Mouse (Mus musculus): ENCODE results near the gene Kcnk16. TPM values are rescaled to one million over a fixed set of nuclear protein-coding genes. Genes with fewer than 3 reads are reported as not detected.

Gene Kcnk16
- total and polyA plus RNA-seq, 2 experiments = not detected

GRCm38 (mm10) chr14:20214125-20214524 lies 54.9 kb downstream of the Kcnk16 start:
- H3K36me3 ChIP-seq (ENCODE audit: control insufficient read depth, insufficient read depth, low read length) = no peaks in the 10 kb centered on the region
- 28% methylated on average over 7 of the region's 7 CpGs for WGBS
- TF ChIP-seq CTCF (IDR thresholded peaks at IDR 0.05; ENCODE audit: low read depth, low read length) (no peak), POLR2A (IDR thresholded peaks at IDR 0.05; ENCODE audit: extremely low read depth, insufficient read depth, low read length) (no peak)

GRCm38 (mm10) chr14:20211754-20212601 lies 57.0 kb downstream of the Kcnk16 start:
- 70% methylated on average over 9 of the region's 9 CpGs for WGBS
- Histone ChIP-seq H3K4me3 (ENCODE audit: insufficient read depth, low read depth, low read length) (no peak overlapping the region), H3K9ac (ENCODE audit: low read depth, low read length) (no peak overlapping the region), H3K27ac (replicated peaks; ENCODE audit: insufficient read depth, low read depth, low read length) (no peak overlapping the region), H3K36me3 (ENCODE audit: control insufficient read depth, insufficient read depth, low read length) (no peaks in the 10 kb centered on the region), H3K4me1 (ENCODE audit: control insufficient read depth, insufficient read depth, low read length) (peaks cover 8% of the 10 kb centered on the region), H3K79me2 (ENCODE audit: control insufficient read depth, insufficient read depth, low read length) (no peaks in the 10 kb centered on the region), H3K27me3 (ENCODE audit: control insufficient read depth, insufficient read depth, low read length) (no peaks in the 10 kb centered on the region)
- TF ChIP-seq POLR2A (IDR thresholded peaks at IDR 0.05; ENCODE audit: extremely low read depth, insufficient read depth, low read length) (no peak), CTCF (IDR thresholded peaks at IDR 0.05; ENCODE audit: low read depth, low read length) (no peak)
- no peak for DNase-seq (ENCODE audit: extremely low read depth, low read depth, low spot score)

More at GRCm38 (mm10) chr14:20214125-20214524, 54.9 kb downstream of the Kcnk16 start:
- DNase-seq (ENCODE audit: extremely low read depth, low read depth, low spot score) = peak; percentile 58
- peak overlapping the region; percentile 81 for H3K9ac ChIP-seq (ENCODE audit: low read depth, low read length)
- peak overlapping the region; percentile 41; the same call in 1 of the 2 replicates for H3K27ac ChIP-seq (replicated peaks; ENCODE audit: insufficient read depth, low read depth, low read length)
- H3K4me3 ChIP-seq (ENCODE audit: insufficient read depth, low read depth, low read length) = peak overlapping the region; percentile 46; the same call in 1 of the 2 replicates
- H3K27me3 ChIP-seq (ENCODE audit: control insufficient read depth, insufficient read depth, low read length) = no peaks in the 10 kb centered on the region
- peaks cover 2% of the 10 kb centered on the region; the same call in 1 of the 2 replicates for H3K4me1 ChIP-seq (ENCODE audit: control insufficient read depth, insufficient read depth, low read length)
- H3K79me2 ChIP-seq (ENCODE audit: control insufficient read depth, insufficient read depth, low read length) = no peaks in the 10 kb centered on the region

Other genes with a start within 250 kb of the Kcnk16 start
- 4.1 and 4.6 TPM in 2 replicates for gene Saysd1, start 130.7 kb downstream of the Kcnk16 start, total RNA-seq (2014; rRNA removed)
- gene Saysd1, start 130.7 kb downstream of the Kcnk16 start, polyA plus RNA-seq (2012; rRNA removed) = 10.0 and 10.9 TPM in 2 replicates
- 17.5 and 25.6 TPM in 2 replicates for gene Kcnk5, start 87.4 kb downstream of the Kcnk16 start, total RNA-seq (2014; rRNA removed)
- 10.3 and 13.8 TPM in 2 replicates for gene Kcnk5, start 87.4 kb downstream of the Kcnk16 start, polyA plus RNA-seq (2012; rRNA removed)
- gene Nudt13, start 25.5 kb upstream of the Kcnk16 start, total RNA-seq (2014; rRNA removed) = 10.0 and 10.7 TPM in 2 replicates
- 10.0 and 13.7 TPM in 2 replicates for gene Nudt13, start 25.5 kb upstream of the Kcnk16 start, polyA plus RNA-seq (2012; rRNA removed)
- gene Ecd, start 78.9 kb upstream of the Kcnk16 start, total RNA-seq (2014; rRNA removed) = 16.7 and 17.5 TPM in 2 replicates
- gene Ecd, start 78.9 kb upstream of the Kcnk16 start, polyA plus RNA-seq (2012; rRNA removed) = 13.6 and 14.9 TPM in 2 replicates
- gene Fam149b, start 79.0 kb upstream of the Kcnk16 start, total RNA-seq (2014; rRNA removed) = 20.8 and 24.8 TPM in 2 replicates
- 14.6 and 17.5 TPM in 2 replicates for gene Fam149b, start 79.0 kb upstream of the Kcnk16 start, polyA plus RNA-seq (2012; rRNA removed)
- gene Dnajc9, start 119.7 kb upstream of the Kcnk16 start, total RNA-seq (2014; rRNA removed) = 6.6 and 7.9 TPM in 2 replicates
- gene Dnajc9, start 119.7 kb upstream of the Kcnk16 start, polyA plus RNA-seq (2012; rRNA removed) = 4.6 and 5.7 TPM in 2 replicates
- gene Mrps16, start 124.4 kb upstream of the Kcnk16 start, total RNA-seq (2014; rRNA removed) = 24.9 and 29.4 TPM in 2 replicates
- gene Mrps16, start 124.4 kb upstream of the Kcnk16 start, polyA plus RNA-seq (2012; rRNA removed) = 26.7 and 29.2 TPM in 2 replicates
- gene Cfap70, start 183.0 kb upstream of the Kcnk16 start, total RNA-seq (2014; rRNA removed) = under 0.01 TPM in 1 of 2 replicates, not detected in the other
- gene Cfap70, start 183.0 kb upstream of the Kcnk16 start, polyA plus RNA-seq (2012; rRNA removed) = not detected in 2 replicates
- 92.6 and 103 TPM in 2 replicates for gene Anxa7, start 210.9 kb upstream of the Kcnk16 start, total RNA-seq (2014; rRNA removed)
- gene Anxa7, start 210.9 kb upstream of the Kcnk16 start, polyA plus RNA-seq (2012; rRNA removed) = 42.8 and 59.6 TPM in 2 replicates
- 0.18 and 0.20 TPM in 2 replicates for gene Mss51, start 227.7 kb upstream of the Kcnk16 start, total RNA-seq (2014; rRNA removed)
- 0.10 and 0.16 TPM in 2 replicates for gene Mss51, start 227.7 kb upstream of the Kcnk16 start, polyA plus RNA-seq (2012; rRNA removed)

Data from liver, adult 2 months (tissue).